Mouse (Mus musculus) layer of hippocampus, adult 9-11 months (tissue): ENCODE results near the gene Ugp2.

ENCODE experiments used
- DNase-seq: peaks from one replicate; pipeline ENCODE4 v3.0.0; 2022

The Ugp2 gene

DNA sequence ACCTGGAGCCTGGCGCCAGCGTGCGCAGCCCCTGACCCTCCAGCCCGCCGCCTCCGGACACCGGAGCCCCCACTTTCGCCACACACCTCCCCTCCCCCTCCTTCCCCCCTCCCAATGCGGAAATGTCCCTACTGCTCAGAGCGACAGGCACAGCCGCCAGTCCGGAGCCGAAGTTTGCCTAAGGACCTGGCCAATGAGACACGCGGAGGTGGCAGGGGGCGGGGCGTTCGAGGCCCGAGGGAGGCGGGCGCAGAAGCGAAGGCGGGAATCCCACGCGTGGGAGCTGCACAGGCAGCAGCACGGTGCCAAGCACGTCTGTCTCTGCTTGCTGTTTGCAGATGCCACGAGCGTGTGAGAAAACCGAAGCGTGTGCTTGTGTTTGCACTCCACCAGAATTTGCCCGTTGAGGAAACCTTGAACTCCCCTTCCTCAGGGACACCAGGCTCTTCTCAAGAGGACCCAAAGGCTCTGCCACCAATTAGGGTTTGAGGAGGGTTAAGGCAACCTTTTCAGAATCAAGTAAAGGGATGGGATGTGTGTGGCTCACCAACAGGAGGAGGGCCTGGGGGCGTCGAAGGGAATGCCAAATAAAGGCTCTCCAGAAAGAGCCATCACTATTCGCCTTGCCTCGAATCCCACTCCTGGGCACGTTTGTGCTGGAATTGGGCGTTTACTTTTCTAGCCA is at the start of gene Ugp2:
Ugp2 (minus strand) TSS at position 80 of the 685 bp plus-strand sequence.
- peak; percentile 98 for DNase-seq

DNA sequence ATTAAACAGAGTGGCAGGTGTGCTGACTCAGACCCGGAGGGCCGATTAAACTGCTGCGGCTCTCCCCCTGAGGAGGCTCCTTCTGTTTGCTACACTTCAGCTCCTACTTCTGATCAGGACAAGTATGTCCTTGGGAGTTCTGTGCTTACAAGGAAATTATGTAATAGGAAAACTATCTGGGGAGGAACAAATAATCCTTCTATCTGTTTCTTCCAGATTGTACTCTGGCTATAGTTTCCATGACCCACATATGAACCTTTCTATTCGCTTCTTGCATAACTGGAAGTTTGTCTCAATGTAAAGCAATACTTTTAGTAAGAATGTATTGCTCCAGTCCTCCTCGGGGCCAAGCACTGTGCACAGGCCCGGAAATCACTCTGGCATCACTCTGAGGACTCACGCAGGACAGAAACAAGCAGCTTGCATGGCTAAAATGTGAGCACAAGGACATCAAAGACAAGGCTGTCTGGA is 43.9 kb upstream of the Ugp2 start:
- no peak for DNase-seq

DNA sequence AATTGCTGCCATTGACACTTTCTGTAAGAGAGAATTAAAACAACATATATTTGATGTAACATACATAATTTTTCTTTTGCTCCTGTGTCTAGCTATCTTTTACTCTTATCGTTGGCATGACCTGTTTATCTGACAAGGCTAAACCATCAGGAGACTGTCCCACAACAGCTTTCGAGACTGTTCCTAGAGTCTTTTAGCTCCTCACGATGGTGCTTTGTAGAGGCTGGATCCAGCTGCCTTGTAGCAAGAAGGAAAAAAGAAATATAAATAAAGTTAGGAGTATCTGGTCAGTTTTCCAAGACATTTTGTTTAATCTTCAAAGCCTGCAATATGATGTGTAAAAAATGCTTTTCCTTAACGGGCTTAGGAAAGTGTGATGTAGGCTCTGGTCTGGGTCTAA is 35.7 kb upstream of the Ugp2 start:
- DNase-seq = no peak

DNA sequence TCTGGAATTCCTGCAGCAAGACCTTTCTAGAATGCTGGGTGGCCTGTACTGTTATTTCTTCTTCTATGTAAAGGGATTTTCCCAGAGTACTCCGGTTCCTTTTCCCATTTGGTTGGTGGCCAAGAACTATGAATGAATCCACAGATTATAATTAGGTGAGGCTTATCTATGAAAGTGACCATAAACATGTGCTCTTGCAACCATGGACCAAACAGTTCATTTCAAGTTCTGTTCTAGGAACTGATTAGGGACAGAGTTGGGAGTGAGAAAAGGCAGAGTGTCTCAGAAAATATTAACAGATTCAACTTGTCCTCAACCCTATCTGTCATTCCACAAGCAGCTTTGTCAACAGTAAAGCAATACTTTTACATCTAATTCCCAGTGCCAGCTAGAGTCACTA is 35.1 kb upstream of the Ugp2 start:
- no peak for DNase-seq

DNA sequence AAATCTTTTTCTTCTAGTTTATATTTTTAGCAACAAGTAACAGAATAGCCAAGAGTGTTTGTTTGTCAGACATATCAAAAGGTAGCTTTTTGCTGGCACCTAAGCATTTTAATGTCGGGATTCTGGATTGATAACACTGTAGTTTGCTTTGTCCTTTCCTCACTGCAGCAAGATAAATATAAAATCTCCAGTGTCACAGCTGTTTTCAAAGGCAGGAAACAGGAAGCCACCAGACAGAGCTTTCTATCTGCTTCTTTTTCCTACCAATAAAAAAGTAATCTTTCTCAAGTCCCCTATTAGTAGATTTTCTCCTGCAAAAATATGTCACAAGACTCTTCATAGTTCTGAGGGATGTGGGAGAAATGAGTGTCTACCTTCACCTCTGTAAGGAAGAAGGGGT is 32.9 kb upstream of the Ugp2 start:
- DNase-seq = no peak

DNA sequence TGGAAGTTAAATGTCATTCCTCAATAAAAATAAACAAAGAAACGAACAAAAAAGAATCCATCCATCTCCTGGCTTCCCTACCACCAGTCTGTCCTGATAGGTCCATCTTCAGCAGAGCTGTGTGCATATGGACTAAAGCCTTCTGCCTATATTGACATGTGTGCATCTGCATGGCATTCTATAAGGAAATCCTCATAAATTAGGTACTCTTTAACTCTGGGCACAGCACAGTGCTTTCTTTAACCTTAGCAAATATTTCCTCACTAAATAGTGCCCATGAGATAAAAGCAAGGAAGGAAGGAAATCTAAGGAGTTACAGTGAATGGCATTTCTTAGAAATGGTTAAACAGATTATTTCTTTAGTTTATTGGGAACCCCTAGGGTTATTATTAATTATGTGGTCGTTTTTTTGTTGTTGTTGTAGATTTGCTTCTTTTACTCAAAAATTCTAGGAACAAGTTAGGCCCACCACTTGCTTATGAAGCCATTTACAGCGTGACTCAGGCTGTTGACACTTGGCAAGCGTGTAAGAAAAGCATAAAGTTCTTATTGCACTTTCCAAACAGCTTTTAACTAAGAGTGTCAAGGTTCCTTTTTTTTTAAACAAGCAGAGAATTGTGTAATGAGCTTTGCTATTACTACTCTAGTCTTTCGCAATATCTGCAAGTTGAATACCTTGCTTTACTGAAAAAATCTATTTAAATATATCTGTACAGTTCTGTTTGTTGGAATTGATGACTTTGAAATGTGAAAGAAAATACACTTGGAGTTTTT is 31.7 kb upstream of the Ugp2 start:
- no peak for DNase-seq

DNA sequence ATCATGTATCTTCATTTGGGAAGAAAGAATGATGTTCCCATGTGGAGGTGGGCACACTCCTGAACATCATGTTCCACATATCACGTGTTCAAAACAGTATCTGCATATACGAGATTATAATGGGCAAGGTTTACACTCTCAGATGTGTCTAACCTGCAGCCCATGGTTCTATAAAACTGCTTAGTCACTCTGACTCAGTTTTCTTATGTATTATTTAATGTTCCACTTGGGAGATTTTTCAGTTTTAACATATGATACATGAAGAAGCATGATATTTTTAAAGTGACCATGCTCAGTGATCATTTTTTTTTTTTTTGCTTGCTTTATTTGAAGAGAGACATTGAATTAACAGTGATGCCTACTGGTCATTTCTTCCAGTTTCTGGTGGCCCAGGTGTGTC is 30.2 kb upstream of the Ugp2 start:
- DNase-seq = no peak

DNA sequence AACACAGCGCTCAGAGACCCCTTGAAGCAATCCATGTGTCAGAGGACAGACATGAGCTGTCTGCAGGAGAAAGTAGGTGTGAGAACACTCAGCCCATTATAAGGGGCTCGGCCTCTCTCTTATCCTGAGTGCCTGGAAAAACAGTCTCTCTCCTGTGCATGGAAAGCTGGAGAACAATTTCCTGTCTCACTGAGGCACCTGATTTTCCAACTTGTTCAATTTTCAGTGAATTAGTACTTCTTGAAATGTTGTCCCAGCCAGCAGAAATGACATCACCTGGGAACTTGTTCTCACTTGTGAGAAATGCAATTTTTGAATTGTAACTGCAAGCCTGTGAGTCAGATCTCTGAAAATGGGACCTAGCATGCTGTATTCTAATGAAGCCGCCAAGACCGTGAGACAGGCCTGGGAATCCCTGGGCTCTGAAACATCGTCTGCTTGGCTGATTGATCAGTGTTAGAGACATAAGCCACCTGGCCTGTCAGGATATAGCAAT is 28.2 kb upstream of the Ugp2 start:
- DNase-seq = no peak

DNA sequence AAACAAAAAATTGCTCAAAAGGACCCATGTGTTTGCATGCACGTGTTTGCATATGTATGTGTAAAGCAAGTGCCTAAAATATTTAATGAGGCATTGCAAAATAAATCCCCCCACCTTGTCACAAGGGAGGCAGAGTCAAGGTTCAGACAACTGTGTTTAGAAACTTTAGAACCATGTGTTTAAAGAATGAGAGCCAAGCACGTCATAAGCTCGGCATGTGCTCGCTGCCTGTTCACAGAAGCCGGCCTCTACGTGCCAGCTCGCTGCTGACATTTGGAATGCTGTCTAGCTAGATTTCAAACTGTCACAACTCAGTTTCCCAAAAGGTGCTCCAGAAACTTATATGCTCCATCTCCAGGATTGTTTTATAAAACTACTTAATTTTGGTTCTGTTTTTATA is 27.5 kb upstream of the Ugp2 start:
- peak; percentile 7 for DNase-seq

DNA sequence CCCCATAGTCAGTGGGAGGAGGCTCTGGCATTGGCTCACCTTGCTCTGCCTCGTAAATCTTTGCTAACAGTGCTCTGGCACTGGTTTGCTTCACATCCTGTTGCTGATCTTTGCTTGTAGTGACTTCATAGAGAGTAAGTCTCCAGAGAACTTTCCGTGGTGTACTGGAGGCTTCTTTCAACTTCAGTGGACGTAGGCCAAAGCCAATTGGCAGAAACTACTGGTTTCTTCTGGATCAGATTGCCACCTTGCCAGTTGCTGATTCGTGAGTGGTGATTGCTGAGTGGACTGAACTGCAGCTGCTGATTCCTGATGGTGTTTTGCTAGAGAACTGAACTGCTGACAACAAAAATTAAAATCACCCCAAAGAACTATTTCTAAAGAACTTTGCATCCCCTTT is 15.8 kb upstream of the Ugp2 start:
- no peak for DNase-seq

DNA sequence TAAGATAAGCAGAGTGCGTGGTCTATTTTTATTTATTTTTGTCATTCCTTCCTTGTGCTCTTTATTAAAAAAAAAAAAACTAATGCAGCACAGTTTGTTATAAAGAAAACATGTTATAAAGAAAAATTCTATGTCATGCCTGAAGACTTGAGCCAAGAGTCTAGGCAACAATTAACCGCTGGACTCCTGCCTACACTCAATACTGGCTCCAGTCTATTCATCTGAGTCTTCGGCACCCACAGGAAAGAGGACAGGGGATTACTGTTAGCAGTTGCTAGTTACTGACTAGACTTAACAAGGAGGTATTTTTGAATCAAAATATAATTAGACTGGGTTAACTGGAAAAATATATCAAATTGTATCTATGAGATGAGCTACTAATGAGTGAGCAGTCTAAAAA is 3.1 kb upstream of the Ugp2 start:
- DNase-seq = peak; percentile 15

DNA sequence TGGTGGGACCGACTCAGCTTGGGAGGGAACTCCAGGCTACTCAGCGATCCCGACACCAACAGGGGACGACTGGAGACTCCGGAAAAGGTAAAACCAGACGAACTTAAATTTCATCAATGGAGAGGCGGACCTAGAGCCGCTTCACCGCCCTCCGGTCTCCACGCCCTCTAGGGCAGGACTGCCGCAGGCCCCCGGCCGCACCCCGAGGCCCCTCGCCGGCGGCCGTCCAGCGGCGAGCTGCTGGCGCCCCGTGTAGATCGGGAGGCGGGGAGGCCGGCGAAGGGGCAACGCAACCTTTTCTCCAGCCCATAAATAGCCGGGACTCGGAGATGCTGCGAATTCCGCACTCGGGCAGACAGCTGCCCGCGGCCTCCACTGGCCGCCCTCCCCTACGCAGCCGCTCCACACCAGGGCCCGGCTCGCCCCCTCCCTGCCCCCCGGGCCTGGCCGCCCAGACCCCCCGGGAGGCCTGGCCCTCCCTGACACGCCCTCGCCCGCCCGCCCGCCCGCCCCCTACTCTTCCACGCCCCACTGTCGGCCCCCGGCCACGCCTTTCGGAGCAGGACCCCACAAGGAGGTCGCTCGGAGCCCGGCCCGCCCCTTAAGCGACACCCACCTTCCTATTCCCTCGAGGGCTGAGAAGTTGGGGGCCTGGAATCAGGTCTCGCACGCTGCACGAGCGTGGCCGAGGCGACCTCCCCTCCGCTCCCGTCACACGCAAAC is 441 bp downstream of the Ugp2 start:
- DNase-seq = peak; percentile 77

DNA sequence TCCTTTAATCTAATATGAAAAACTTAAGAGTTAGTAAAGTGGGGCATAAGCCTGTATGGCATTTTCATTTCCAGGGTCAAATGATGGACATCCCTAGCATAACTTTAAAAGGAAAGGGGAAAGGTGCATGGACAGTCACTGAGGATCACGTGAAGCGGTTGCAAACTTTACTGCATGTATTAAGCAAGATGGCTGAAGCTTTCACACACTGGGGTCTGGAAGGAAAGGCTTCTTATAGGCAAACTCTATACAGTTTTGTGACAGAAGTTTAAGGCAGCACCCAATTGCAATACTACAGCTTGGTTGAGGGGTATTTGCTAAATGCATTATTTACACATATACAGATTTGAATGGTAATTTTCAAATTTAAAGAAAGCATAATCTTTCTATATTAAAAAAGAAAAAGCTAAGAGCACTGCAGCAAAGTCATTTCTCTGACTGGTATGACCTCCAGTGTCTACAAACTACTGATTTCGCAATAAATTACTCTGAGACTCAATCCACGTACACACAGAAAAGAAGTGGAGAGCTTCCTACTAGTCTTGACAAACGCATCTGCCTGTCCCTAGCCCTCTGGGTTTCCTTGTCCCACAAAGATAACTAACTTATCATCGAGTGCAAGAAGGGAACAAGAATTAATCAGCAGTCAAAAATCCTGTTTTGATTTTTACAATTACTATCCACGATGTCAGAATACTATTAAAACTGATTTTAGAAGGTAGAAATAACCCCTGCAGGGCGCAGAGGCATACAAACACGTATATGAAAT is 1.6 kb downstream of the Ugp2 start:
- DNase-seq = no peak

DNA sequence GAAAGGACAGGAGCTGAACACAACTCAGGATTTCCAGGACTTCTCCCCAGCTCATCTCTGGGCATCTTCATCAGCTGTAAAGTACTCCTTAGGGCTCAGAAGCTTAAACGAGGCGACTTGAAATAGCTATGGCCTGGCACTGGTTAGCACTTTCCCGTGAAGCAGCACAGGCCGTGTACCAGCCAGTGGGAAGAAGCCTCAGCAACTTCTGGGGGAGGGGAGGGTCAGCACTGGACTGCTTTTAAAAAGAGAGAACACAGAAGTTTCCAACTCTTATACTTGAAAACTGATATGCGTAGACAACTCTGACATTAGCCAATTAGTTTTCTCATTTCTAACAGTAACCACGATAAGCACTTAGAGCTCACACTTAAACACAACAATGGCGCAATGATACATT is 2.5 kb downstream of the Ugp2 start:
- no peak for DNase-seq

DNA sequence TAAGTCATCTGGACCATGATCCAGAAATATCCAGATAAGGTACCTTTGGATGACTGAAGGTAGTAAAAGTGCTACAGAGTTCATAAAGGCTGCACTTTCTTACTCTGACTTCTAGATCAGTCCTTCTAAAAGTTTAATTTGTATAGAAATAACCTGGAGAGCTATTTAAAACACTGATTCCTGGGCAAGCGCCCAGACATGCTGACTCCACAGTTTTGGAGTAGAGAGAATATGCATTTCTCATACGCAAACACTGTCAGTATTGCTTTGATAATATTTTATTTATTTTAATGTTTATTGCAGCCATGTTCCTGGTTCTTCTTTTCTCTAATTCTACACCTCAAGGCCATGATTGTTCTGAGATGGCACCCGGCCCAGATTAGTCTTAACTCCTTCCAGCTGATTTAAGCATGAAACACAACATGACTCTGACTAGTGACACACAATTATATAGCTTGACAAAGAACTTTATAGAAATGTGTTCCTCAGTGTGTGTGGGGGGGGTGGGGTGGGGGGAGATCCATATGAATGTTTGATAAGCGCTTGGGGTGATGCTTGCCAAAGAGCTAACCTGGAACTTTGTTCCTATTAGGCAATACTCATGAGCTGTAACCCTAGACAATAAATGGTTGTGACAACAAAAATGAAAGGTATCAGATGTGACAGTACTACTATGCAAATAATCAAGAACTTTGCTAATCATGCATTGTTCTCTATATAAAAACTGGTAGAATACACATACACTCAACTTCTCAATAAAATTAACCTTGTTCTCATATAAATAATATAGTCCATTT is 7.7 kb downstream of the Ugp2 start:
- no peak for DNase-seq

DNA sequence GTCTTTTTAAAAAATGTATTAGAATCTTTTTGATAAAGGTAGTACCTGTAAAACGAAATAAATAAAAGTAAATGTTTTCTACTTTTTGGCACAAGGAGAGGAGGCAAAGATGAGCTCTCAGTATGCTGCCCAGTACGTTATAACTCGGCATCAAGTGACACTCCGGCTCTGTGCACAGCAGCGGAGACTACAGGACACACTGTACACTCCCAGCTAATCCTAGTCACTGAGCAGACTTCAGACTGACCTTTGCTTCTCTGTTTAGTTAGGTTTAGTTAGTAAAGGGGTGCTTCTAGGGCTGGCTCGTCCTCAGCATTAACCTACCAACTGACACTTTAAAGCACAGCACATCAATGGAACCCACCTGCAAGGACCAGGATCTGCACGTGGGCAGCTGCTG is 19.7 kb downstream of the Ugp2 start:
- no peak for DNase-seq

DNA sequence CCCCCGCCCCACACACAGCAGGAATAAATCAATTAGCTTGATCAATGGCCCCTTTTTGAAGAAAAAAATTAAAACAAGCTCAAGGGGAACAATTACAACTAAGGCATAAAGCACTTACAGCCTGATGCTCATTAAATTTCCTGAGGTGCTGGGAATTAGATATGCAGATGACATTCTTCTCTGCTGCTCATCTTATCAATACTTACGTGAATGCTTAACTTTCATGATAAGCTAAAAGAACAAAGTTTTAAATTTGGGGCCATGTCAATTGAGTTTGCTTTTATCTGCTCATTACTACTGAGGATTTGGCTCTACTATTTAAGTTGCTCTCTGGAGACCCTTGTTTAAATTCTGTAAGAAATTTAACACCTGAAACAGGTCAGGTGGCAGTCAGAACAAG is 22.1 kb downstream of the Ugp2 start:
- DNase-seq = no peak

DNA sequence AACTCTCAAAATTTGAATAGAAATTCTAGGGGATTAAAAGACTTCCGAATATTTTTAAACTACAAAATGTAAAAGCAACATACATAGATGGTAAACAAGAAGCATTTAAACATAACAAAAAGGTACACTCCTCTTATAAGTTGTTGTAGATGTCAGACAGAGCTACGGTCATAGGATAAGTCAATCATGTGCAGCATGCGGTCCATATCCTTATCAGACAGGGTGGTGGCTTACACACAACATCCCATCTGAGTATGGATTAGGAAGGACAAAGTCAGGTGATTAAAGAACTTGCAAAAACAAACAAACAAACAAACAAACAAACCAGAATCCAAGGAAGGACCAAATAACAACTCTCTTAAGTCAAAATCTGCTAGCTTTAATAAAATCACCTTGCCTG is 25.0 kb downstream of the Ugp2 start:
- no peak for DNase-seq

DNA sequence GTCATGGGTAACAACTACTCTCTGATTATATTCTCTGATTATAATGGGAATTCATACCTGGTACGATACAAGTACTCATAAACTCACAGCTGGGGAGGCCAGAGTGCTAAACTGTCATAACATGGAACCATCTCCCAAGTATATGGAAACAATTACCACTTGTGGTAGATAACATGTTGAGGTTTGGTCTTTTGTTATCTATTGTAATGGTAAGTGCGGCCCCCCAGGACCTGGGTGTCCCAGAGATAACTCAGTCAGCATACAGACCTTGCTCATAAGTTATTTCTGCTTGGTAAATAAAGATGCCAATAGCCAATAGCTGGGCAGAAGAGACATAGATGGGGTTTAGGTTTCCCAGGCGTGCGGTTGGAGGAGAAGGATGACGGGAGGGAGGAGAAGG is 27.5 kb downstream of the Ugp2 start:
- DNase-seq = no peak

DNA sequence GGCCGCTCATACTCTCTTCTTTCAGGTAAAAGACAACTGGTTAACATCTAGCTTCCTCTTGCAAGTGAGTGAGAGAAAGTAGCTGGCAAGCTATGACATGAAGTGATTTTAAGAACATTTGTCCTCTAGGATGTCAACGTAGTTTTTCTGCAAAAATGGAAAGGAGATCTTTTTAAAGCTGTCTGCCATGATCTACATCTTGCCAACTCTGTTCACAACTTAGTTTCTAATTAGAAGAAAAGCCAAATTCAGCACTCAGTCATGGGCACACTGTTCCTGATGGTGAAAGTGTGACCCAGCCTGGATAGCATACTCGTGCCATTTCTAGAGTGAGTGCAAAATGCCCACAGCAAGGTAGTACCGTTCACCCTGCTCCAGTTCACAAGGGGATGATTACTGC is 31.9 kb downstream of the Ugp2 start:
- DNase-seq = no peak

DNA sequence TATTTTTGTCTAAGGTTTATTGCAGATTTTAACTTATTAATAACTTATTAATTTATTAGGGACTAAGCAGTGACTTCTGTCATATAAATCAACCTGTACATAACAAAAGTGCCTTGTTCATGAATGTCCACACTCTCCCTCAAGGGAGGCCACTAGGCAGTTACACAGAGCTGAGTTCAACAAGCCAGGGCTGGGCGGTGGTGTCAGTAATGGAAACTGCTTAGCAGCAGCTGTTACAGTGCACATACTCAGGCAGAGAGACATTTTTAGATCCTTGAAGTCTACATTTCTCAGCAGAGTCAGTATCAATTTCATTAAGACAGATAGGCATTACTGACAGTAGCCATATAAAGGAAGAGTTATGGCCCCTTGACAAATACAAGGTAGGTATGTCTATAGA is 33.1 kb downstream of the Ugp2 start:
- no peak for DNase-seq

DNA sequence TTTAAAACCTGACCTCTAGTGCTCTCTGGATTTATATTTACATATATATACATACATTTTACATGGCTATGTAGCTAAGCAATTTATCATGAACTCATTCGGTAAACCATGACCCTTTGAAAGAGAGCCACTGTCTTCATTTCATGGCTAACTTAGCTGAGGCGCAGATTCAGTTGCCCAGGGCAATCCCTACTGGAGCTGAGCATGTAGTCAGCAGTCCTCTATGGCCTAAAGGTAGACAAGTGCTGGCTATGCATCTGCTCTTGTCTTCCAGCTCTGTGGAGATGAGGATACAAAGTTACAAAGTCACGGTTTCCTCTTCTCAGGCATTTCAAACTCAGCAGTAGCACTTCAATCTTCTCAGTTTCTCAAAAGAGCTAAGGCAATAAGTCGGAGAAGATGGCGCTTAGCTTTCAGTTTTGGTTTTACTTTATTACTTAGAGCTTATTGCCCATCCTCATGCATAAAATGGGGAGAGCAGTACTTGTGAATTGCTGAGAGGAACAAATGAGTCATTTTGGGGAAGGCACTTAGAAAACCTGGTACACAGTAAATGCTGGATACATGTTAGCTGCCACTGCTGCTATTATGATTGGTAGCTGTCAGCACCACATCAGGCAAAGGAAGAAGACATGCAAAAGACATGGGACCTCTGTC is 38.2 kb downstream of the Ugp2 start:
- no peak for DNase-seq
